ENCODE assay signal across 12 mouse cellular contexts in genomic region chr1:12510129-12510816, GRCm38 (mm10).
DNase-seq lines count a peak whose midpoint lies in the region; ATAC-seq and TF ChIP-seq lines count a peak whose summit lies in the region.
"Had no signal": no experiment of that assay in that cellular context is flagged by ENCODE, and none has a peak within 500 bp of the region (broad histone marks: within the 10 kb centered on the region; RNA-seq: fewer than 3 reads in every experiment).

No protein-coding gene starts in this region.

- no peak for TF ChIP-seq POLR2A in heart, adult 2 months (IDR thresholded peaks at IDR 0.05; ENCODE audit: insufficient read depth, low read depth, low read length)

- peak; percentile 36 for DNase-seq in embryo, embryonic 10.5 days (ENCODE audit: low spot score)
- no peak for DNase-seq in embryo, embryonic 9.5 days (ENCODE audit: extremely low spot score)
- DNase-seq in lung, adult 18-20 months, result no peak
- DNase-seq in hindlimb bud, embryonic 11.5 days (ENCODE audit: extremely low spot score, low read depth, low spot score), result peak; percentile 42
- peak; percentile 13 to 46 for DNase-seq in lung, postnatal 4 days
- DNase-seq in left cerebral cortex, adult 9 months (ENCODE audit: low spot score in 2 of 2), result no peak
- DNase-seq in heart, adult 2 months, result no peak
- DNase-seq: adrenal gland, postnatal 10 days; liver had no signal

- ATAC-seq in lung, embryonic 16.5 days (ENCODE audit: low read depth), result peak; percentile 94

- WGBS in lung, embryonic 16.5 days, result 48% methylated on average over 10 of the region's 10 CpGs
- WGBS in heart, adult 2 months, result 76% methylated on average over 10 of the region's 10 CpGs

- H3K4me1 ChIP-seq in lung, embryonic 16.5 days (replicated peaks; ENCODE audit: control insufficient read depth, insufficient read depth, low read length), result no peaks in the 10 kb centered on the region
- H3K4me1 ChIP-seq in heart, adult 2 months (ENCODE audit: control insufficient read depth, insufficient read depth, low read length), result no peaks in the 10 kb centered on the region
- H3K4me1 ChIP-seq: heart, embryonic 15.5 days; hindbrain, embryonic 13.5 days had no signal

- no peaks in the 10 kb centered on the region for H3K79me2 ChIP-seq in heart, adult 2 months (replicated peaks; ENCODE audit: control insufficient read depth, insufficient read depth, low read length)

- intact Hi-C loops in heart, adult 2 months (cut with DNase I), result no loop called here

- no peak overlapping the region for H3K9ac ChIP-seq in lung, embryonic 16.5 days (ENCODE audit: low read length)
- H3K9ac ChIP-seq in heart, adult 2 months (ENCODE audit: low read depth, low read length), result no peak overlapping the region
- H3K9ac ChIP-seq: heart, embryonic 15.5 days; hindbrain, embryonic 13.5 days had no signal

- no peaks in the 10 kb centered on the region for H3K27me3 ChIP-seq in lung, embryonic 16.5 days (ENCODE audit: control insufficient read depth, insufficient read depth, low read depth, low read length)
- no peaks in the 10 kb centered on the region for H3K27me3 ChIP-seq in heart, adult 2 months (ENCODE audit: control insufficient read depth, insufficient read depth, low read length)
- H3K27me3 ChIP-seq: heart, embryonic 15.5 days; hindbrain, embryonic 13.5 days had no signal

- H3K27ac ChIP-seq in lung, embryonic 16.5 days (ENCODE audit: low read length), result peak overlapping the region; percentile 60
- H3K27ac ChIP-seq in heart, adult 2 months, result no peak overlapping the region
- H3K27ac ChIP-seq: heart, embryonic 15.5 days; hindbrain, embryonic 13.5 days had no signal

- H3K4me3 ChIP-seq in lung, embryonic 16.5 days (ENCODE audit: low read length), result no peak overlapping the region
- H3K4me3 ChIP-seq in heart, adult 2 months, result no peak overlapping the region
- H3K4me3 ChIP-seq: heart, embryonic 15.5 days; hindbrain, embryonic 13.5 days had no signal

- no peaks in the 10 kb centered on the region for H3K9me3 ChIP-seq in lung, embryonic 16.5 days (ENCODE audit: control insufficient read depth, low read length)
- H3K9me3 ChIP-seq: heart, embryonic 15.5 days; hindbrain, embryonic 13.5 days had no signal

- TF ChIP-seq CTCF in heart, adult 2 months (IDR thresholded peaks at IDR 0.05), result no peak

- peak overlapping the region; percentile 13 for H3K4me2 ChIP-seq in lung, embryonic 16.5 days (ENCODE audit: low read depth, low read length)
- H3K4me2 ChIP-seq: heart, embryonic 15.5 days; hindbrain, embryonic 13.5 days had no signal

- H3K36me3 ChIP-seq in lung, embryonic 16.5 days (ENCODE audit: control insufficient read depth, insufficient read depth, low read length), result no peaks in the 10 kb centered on the region
- H3K36me3 ChIP-seq in heart, adult 2 months (ENCODE audit: control insufficient read depth, insufficient read depth, low read length), result no peaks in the 10 kb centered on the region
- H3K36me3 ChIP-seq: heart, embryonic 15.5 days; hindbrain, embryonic 13.5 days had no signal

- no peak for TF ChIP-seq EP300 in heart, adult 2 months (IDR thresholded peaks at IDR 0.05; ENCODE audit: insufficient read depth, low read depth, low read length)

Comparison
In these comparisons a context has a peak if more than half of its experiments do, and no peak if none do; other contexts are left out.
1. DNase-seq: peak in embryo, embryonic 10.5 days (single experiment), hindlimb bud, embryonic 11.5 days (single experiment) and lung, postnatal 4 days (2 of 2); none in embryo, embryonic 9.5 days (single experiment), lung, adult 18-20 months (0 of 2), left cerebral cortex, adult 9 months (0 of 2) and heart, adult 2 months (0 of 2).